Mouse (Mus musculus): ENCODE measurements around the gene Gtf3c4. TPM values are rescaled to one million over a fixed set of nuclear protein-coding genes. Genes with fewer than 3 reads are reported as not detected.

The Gtf3c4 gene
- polyA plus RNA-seq, 1 experiment from 2014 or later, result 8.0 TPM

DNA sequence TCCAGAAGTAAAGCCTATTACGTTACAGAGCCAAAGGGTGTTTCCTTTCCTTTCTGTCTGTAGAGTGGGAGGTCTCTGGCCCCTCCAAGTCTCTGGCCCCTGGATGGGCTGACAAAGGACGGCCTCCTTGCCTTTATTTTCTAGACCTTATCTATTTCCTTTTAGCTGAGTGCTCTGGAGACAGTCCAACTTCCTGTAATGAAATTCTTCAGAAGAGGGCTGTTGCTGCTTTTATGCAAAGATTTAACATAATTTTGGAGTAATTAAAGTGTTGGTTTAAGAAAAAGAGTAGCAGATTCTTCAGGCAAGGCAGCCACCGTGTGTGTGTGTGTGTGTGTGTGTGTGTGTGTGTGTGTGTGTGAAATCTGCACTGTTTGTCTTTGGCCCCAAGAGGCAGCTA lies 41.8 kb downstream of the Gtf3c4 start:
- H3K4me2 ChIP-seq, result no peak overlapping the region
- no peak overlapping the region for H3K4me3 ChIP-seq
- WGBS, result 36% methylated on average over 3 of the region's 3 CpGs
- no peak for ATAC-seq (ENCODE audit: extremely low read depth, insufficient number of reproducible peaks, low FRiP score, low TSS enrichment)
- no peaks in the 10 kb centered on the region for H3K36me3 ChIP-seq
- H3K27me3 ChIP-seq (replicated peaks), result 0 out of 2 replicates have a peak, but pooled peaks cover 3% of the 10 kb centered on the region
- peaks cover 21% of the 10 kb centered on the region for H3K4me1 ChIP-seq
- no peaks in the 10 kb centered on the region for H3K9me3 ChIP-seq
- H3K27ac ChIP-seq (replicated peaks), result peak overlapping the region; percentile 62
- no peak overlapping the region for H3K9ac ChIP-seq

DNA sequence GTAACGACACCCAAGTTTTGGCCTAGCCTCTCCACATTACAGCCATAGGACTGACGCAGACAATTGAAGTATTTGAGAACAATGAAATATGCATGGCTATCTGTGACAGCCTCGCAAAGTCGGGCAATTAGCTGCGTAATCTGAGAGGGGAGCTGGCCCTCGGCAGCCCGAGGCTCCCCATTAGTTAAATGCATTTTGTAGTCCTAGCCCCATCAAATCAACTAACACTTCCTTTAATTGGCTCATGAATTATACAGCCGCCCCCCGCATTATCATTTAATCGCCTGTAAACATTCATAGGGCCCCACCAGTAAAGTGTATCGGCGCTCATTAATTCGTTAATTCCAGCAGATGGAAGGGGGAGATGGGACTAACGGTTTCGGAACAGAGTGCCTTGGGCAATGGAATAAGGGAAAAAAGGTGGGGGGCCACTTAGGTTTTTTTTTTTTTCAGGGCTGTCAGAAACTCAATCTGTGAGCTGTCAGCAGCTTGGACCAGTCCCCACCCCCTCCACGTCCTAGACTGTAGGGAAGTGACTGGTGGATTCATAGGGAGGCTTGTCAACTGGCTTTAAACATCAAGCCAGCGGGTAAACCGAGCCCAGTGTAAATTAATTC lies 42.6 kb downstream of the Gtf3c4 start:
- no peak for ATAC-seq (ENCODE audit: extremely low read depth, insufficient number of reproducible peaks, low FRiP score, low TSS enrichment)
- Histone ChIP-seq H3K27me3 (replicated peaks) (0 out of 2 replicates have a peak, but pooled peaks cover 3% of the 10 kb centered on the region), H3K9me3 (no peaks in the 10 kb centered on the region), H3K27ac (replicated peaks) (peak overlapping the region; percentile 50; the same call in 1 of the 2 replicates), H3K36me3 (no peaks in the 10 kb centered on the region), H3K4me1 (peaks cover 22% of the 10 kb centered on the region), H3K4me2 (no peak overlapping the region), H3K9ac (no peak overlapping the region), H3K4me3 (no peak overlapping the region)
- WGBS, result 55% methylated on average over 18 of the region's 18 CpGs

DNA sequence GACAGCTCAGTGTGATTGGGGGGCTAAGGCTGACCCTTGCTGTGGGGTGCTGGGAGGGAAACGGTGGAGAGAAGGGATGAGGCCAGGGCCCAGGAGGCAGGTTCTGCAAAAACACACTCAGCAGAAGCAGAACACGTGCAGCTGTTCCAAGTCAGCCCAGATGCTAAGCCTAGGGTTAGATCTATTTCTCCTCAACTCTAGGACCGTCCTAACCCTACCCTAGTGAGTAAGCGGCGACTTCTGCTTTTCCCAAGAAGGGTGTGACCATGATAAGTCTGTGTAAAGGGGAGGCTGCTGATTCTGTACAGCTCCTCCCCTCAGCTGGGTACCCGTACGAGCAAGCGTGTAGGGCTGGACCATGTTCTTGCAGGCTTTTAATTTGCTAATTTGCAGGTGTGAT lies 43.9 kb downstream of the Gtf3c4 start:
- Histone ChIP-seq H3K4me3 (no peak overlapping the region), H3K4me1 (peaks cover 21% of the 10 kb centered on the region), H3K36me3 (no peaks in the 10 kb centered on the region), H3K27ac (replicated peaks) (no peak overlapping the region), H3K27me3 (replicated peaks) (0 out of 2 replicates have a peak, but pooled peaks cover 3% of the 10 kb centered on the region), H3K4me2 (no peak overlapping the region), H3K9ac (no peak overlapping the region), H3K9me3 (no peaks in the 10 kb centered on the region)
- 55% methylated on average over 8 of the region's 8 CpGs for WGBS
- ATAC-seq (ENCODE audit: extremely low read depth, insufficient number of reproducible peaks, low FRiP score, low TSS enrichment), result no peak

DNA sequence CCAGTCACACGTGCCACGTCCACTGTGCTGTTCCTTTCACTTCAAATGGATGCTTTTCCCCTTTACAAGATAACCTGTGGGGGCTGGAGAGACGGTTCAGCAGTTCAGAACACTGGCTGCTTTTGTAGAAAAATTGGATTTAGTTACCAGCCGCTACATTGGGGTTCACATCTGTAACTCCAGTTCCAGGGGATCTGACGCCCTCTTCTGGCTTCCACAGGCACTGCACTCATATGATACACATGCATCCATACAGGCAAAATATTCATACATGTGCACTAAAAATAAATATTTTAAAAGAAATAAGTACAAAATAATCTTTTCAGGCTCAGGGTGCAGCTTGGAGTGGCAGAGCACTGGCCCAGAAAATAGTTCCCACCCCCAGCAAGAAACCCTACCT lies 45.5 kb downstream of the Gtf3c4 start:
- Histone ChIP-seq H3K9me3 (no peaks in the 10 kb centered on the region), H3K36me3 (no peaks in the 10 kb centered on the region), H3K4me1 (peaks cover 26% of the 10 kb centered on the region), H3K27ac (replicated peaks) (no peak overlapping the region), H3K27me3 (replicated peaks) (0 out of 2 replicates have a peak, but pooled peaks cover 3% of the 10 kb centered on the region), H3K4me3 (no peak overlapping the region), H3K9ac (no peak overlapping the region), H3K4me2 (no peak overlapping the region)
- WGBS, result 67% methylated on average over 5 of the region's 5 CpGs
- no peak for ATAC-seq (ENCODE audit: extremely low read depth, insufficient number of reproducible peaks, low FRiP score, low TSS enrichment)

GRCm38 (mm10) chr2:28792931-28793610 lies 47.1 kb downstream of the Gtf3c4 start:
- WGBS, result 21% methylated on average over 5 of the region's 6 CpGs
- ATAC-seq (ENCODE audit: extremely low read depth, insufficient number of reproducible peaks, low FRiP score, low TSS enrichment), result no peak
- Histone ChIP-seq H3K36me3 (no peaks in the 10 kb centered on the region), H3K27ac (replicated peaks) (peak overlapping the region; percentile 67), H3K9me3 (no peaks in the 10 kb centered on the region), H3K9ac (peak overlapping the region; percentile 40; the same call in 1 of the 2 replicates), H3K4me3 (peak overlapping the region; percentile 8; the same call in 1 of the 2 replicates), H3K4me1 (peaks cover 26% of the 10 kb centered on the region), H3K4me2 (peak overlapping the region; percentile 47), H3K27me3 (replicated peaks) (0 out of 2 replicates have a peak, but pooled peaks cover 3% of the 10 kb centered on the region)

DNA sequence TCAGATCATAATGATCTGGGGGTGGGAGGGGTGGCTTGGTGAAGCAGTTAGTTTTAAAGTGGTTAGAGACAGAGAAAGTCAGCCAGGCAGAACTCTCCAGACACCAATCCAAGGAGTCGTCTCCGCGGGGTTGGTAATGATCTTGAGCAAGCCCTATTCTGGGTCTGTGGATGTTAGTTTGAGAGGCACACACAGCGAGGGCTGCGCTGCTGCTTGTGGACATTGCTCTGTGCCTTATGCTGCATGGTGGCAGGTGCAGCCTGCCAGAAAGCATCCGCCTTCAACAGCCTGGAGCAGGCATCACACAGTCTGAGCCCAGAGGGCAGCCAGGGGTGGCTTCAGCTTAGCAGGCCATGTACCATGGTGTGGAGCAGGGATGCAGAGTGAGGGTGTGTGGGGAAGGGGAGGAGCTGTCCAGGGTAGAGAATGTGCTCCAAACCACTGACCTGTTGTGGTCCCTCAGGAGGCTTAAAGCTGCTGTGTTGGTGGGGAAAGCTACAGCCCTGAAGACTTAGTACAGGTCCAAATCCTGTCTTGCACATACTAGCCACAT lies 53.0 kb downstream of the Gtf3c4 start:
- no peak overlapping the region for H3K27ac ChIP-seq (replicated peaks)
- 79% methylated on average over 6 of the region's 6 CpGs for WGBS
- H3K4me3 ChIP-seq, result no peak overlapping the region
- H3K27me3 ChIP-seq (replicated peaks), result no peaks in the 10 kb centered on the region
- H3K4me2 ChIP-seq, result no peak overlapping the region
- peaks cover 11% of the 10 kb centered on the region; the same call in 1 of the 2 replicates for H3K4me1 ChIP-seq
- ATAC-seq (ENCODE audit: extremely low read depth, insufficient number of reproducible peaks, low FRiP score, low TSS enrichment), result no peak
- H3K9ac ChIP-seq, result no peak overlapping the region
- H3K36me3 ChIP-seq, result no peaks in the 10 kb centered on the region
- no peaks in the 10 kb centered on the region for H3K9me3 ChIP-seq

GRCm38 (mm10) chr2:28786355-28787066 lies 53.6 kb downstream of the Gtf3c4 start:
- no peaks in the 10 kb centered on the region for H3K9me3 ChIP-seq
- no peaks in the 10 kb centered on the region for H3K27me3 ChIP-seq (replicated peaks)
- no peak for ATAC-seq (ENCODE audit: extremely low read depth, insufficient number of reproducible peaks, low FRiP score, low TSS enrichment)
- 72% methylated on average over 16 of the region's 16 CpGs for WGBS
- H3K27ac ChIP-seq (replicated peaks), result no peak overlapping the region
- H3K4me1 ChIP-seq, result peaks cover 7% of the 10 kb centered on the region; the same call in 1 of the 2 replicates
- no peak overlapping the region for H3K4me2 ChIP-seq
- no peak overlapping the region for H3K9ac ChIP-seq
- H3K4me3 ChIP-seq, result no peak overlapping the region
- no peaks in the 10 kb centered on the region for H3K36me3 ChIP-seq

DNA sequence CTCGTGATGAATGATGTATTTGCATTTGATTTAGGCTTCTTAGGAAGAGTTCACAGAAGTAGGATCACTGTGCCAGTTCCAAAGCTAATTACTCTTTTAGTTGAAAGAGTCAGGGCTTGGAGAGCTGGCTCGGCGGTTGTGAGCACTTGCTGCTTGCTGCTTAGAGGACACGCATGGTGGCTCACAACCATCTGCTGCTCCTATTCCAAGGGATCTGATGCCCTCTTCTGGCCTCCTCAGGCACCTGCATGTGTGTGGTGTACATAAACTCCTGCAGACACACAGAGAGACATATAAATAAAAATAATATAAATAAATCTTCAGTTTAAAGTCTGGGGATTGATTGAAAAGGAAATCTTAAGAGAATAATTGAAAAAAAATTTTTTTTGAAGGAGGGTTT lies 58.9 kb downstream of the Gtf3c4 start:
- no peaks in the 10 kb centered on the region for H3K9me3 ChIP-seq
- H3K9ac ChIP-seq, result no peak overlapping the region
- 92% methylated on average over 4 of the region's 4 CpGs for WGBS
- ATAC-seq (ENCODE audit: extremely low read depth, insufficient number of reproducible peaks, low FRiP score, low TSS enrichment), result no peak
- no peak overlapping the region for H3K4me2 ChIP-seq
- no peaks in the 10 kb centered on the region for H3K36me3 ChIP-seq
- no peaks in the 10 kb centered on the region for H3K27me3 ChIP-seq (replicated peaks)
- H3K4me3 ChIP-seq, result no peak overlapping the region
- H3K27ac ChIP-seq (replicated peaks), result no peak overlapping the region
- peaks cover 16% of the 10 kb centered on the region for H3K4me1 ChIP-seq

DNA sequence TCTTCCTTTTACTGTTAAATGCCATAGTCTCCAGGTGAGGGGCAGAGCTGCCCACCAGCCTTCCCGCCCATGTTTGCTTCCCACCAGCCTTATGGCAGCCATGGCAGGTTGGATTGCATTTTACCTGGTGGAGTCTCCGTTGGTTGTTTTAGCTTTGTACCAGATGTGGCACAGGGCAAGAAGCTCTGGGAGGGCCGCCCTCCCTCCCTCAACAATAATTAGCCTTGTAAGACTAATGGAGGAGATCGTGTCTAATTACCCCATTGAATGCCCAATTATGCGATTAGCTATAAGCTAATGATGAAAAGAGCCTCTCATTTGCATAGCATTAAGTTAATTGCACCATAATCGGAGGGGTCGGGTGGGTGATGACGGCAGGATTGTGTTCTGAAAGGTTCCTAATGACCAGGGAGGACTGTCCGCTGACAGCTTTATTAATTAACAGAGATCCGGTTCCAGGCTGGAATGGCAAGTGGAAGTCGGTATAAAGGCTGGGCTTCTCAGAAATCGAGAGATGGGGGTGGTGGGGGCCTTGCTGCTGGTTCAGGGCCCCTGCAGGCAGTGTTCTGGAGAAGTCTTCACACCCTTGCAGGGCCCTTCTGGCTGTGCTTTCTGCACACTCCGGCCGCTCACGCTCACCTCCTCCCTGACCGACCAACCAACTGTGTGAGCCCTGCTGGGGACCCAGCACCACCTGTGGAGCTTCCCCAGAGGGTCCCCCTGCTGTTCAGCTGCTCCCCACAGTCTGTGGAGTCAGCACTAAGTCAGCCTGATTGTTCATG lies 60.0 kb downstream of the Gtf3c4 start:
- Histone ChIP-seq H3K9me3 (no peaks in the 10 kb centered on the region), H3K9ac (no peak overlapping the region), H3K4me1 (peaks cover 24% of the 10 kb centered on the region), H3K36me3 (no peaks in the 10 kb centered on the region), H3K4me3 (no peak overlapping the region), H3K27me3 (replicated peaks) (no peaks in the 10 kb centered on the region), H3K27ac (replicated peaks) (no peak overlapping the region), H3K4me2 (no peak overlapping the region)
- no peak for ATAC-seq (ENCODE audit: extremely low read depth, insufficient number of reproducible peaks, low FRiP score, low TSS enrichment)
- 72% methylated on average over 16 of the region's 16 CpGs for WGBS

DNA sequence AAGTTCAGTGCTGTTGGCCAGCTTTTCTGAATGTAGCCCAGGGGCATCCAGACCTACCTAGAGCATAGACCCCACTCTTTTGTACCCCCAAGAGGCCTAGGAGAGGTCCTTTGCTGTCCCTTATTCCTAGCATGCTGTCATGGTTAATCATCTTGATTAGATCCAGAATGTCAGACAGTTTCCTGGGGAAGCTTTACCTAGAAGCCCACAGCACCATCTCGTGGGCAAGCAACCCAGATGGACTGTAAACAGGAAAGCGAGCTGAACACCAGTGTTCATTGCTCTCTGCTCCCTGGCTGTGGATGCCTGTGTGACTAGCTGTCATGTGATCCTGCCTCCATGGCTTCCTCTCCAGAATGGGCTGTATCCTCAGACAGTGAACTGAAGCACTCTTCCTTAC lies 63.4 kb downstream of the Gtf3c4 start:
- 38% methylated on average over 2 of the region's 2 CpGs for WGBS
- Histone ChIP-seq H3K4me2 (no peak overlapping the region), H3K9me3 (no peaks in the 10 kb centered on the region), H3K4me3 (no peak overlapping the region), H3K9ac (no peak overlapping the region), H3K27me3 (replicated peaks) (no peaks in the 10 kb centered on the region), H3K4me1 (peaks cover 26% of the 10 kb centered on the region), H3K36me3 (no peaks in the 10 kb centered on the region), H3K27ac (replicated peaks) (no peak overlapping the region)
- no peak for ATAC-seq (ENCODE audit: extremely low read depth, insufficient number of reproducible peaks, low FRiP score, low TSS enrichment)

- WGBS, result 33% methylated on average over 8 of the region's 8 CpGs
- no peak overlapping the region for H3K4me2 ChIP-seq
Observed at GRCm38 (mm10) chr2:28774073-28774472, 66.1 kb downstream of the Gtf3c4 start.

More at GRCm38 (mm10) chr2:28774073-28774472, 66.1 kb downstream of the Gtf3c4 start:
- Histone ChIP-seq H3K27me3 (replicated peaks) (no peaks in the 10 kb centered on the region), H3K36me3 (no peaks in the 10 kb centered on the region), H3K27ac (replicated peaks) (no peak overlapping the region), H3K9me3 (no peaks in the 10 kb centered on the region), H3K9ac (no peak overlapping the region), H3K4me3 (no peak overlapping the region), H3K4me1 (peaks cover 42% of the 10 kb centered on the region)
- ATAC-seq (ENCODE audit: extremely low read depth, insufficient number of reproducible peaks, low FRiP score, low TSS enrichment), result no peak

All from heart, embryonic 13.5 days (tissue).